Mouse (Mus musculus): ENCODE measurements around the gene B230217C12Rik. TPM values are rescaled to one million over a fixed set of nuclear protein-coding genes. Genes with fewer than 3 reads are reported as not detected.

The B230217C12Rik gene
- polyA plus RNA-seq, 1 experiment: 1.8 TPM

- Histone ChIP-seq H3K36me3 (ENCODE audit: control insufficient read depth, insufficient read depth, low read length) (no peaks in the 10 kb centered on the region), H3K27me3 (ENCODE audit: control insufficient read depth, insufficient read depth, low read length) (no peaks in the 10 kb centered on the region), H3K4me1 (ENCODE audit: control insufficient read depth, insufficient read depth, insufficient read length) (no peaks in the 10 kb centered on the region), H3K4me3 (ENCODE audit: extremely low read depth, insufficient read depth, insufficient read length) (no peak overlapping the region), H3K27ac (ENCODE audit: insufficient read depth, low read length) (no peak overlapping the region)
- TF ChIP-seq CTCF (IDR thresholded peaks at IDR 0.05; ENCODE audit: extremely low read depth, insufficient read depth, insufficient read length, insufficient replicate concordance): no peak
- TF ChIP-seq POLR2A (IDR thresholded peaks at IDR 0.05; ENCODE audit: low read depth, low read length): no peak
- no peak for DNase-seq (ENCODE audit: low read depth in 1 of 2, low spot score in 2 of 2)
- WGBS: 96% methylated on average over 1 of the region's 1 CpGs
Observed at GRCm38 (mm10) chr11:97874396-97874795, 33.8 kb downstream of the B230217C12Rik start.

GRCm38 (mm10) chr11:97877341-97877740, 36.8 kb downstream of the B230217C12Rik start:
- Histone ChIP-seq H3K4me1 (ENCODE audit: control insufficient read depth, insufficient read depth, insufficient read length) (no peaks in the 10 kb centered on the region), H3K27ac (ENCODE audit: insufficient read depth, low read length) (no peak overlapping the region), H3K4me3 (ENCODE audit: extremely low read depth, insufficient read depth, insufficient read length) (no peak overlapping the region), H3K27me3 (ENCODE audit: control insufficient read depth, insufficient read depth, low read length) (no peaks in the 10 kb centered on the region), H3K36me3 (ENCODE audit: control insufficient read depth, insufficient read depth, low read length) (no peaks in the 10 kb centered on the region)
- TF ChIP-seq POLR2A (IDR thresholded peaks at IDR 0.05; ENCODE audit: low read depth, low read length) (no peak), CTCF (IDR thresholded peaks at IDR 0.05; ENCODE audit: extremely low read depth, insufficient read depth, insufficient read length, insufficient replicate concordance) (no peak)
- 89% methylated on average over 2 of the region's 2 CpGs for WGBS
- no peak for DNase-seq (ENCODE audit: low read depth in 1 of 2, low spot score in 2 of 2)

- H3K27ac ChIP-seq (ENCODE audit: insufficient read depth, low read length): no peak overlapping the region
- no peak overlapping the region for H3K4me3 ChIP-seq (ENCODE audit: extremely low read depth, insufficient read depth, insufficient read length)
- TF ChIP-seq CTCF (IDR thresholded peaks at IDR 0.05; ENCODE audit: extremely low read depth, insufficient read depth, insufficient read length, insufficient replicate concordance): no peak
- no peak for TF ChIP-seq POLR2A (IDR thresholded peaks at IDR 0.05; ENCODE audit: low read depth, low read length)
- no peaks in the 10 kb centered on the region for H3K36me3 ChIP-seq (ENCODE audit: control insufficient read depth, insufficient read depth, low read length)
- DNase-seq (ENCODE audit: low read depth in 1 of 2, low spot score in 2 of 2): no peak
- no peaks in the 10 kb centered on the region for H3K27me3 ChIP-seq (ENCODE audit: control insufficient read depth, insufficient read depth, low read length)
- 90% methylated on average over 4 of the region's 4 CpGs for WGBS
- H3K4me1 ChIP-seq (ENCODE audit: control insufficient read depth, insufficient read depth, insufficient read length): no peaks in the 10 kb centered on the region
Observed at GRCm38 (mm10) chr11:97880362-97880761, 39.8 kb downstream of the B230217C12Rik start.

- H3K27me3 ChIP-seq (ENCODE audit: control insufficient read depth, insufficient read depth, low read length): no peaks in the 10 kb centered on the region
- TF ChIP-seq POLR2A (IDR thresholded peaks at IDR 0.05; ENCODE audit: low read depth, low read length) (peak; percentile 69), CTCF (IDR thresholded peaks at IDR 0.05; ENCODE audit: extremely low read depth, insufficient read depth, insufficient read length, insufficient replicate concordance) (no peak)
- 3% methylated on average over 26 of the region's 26 CpGs for WGBS
- H3K4me1 ChIP-seq (ENCODE audit: control insufficient read depth, insufficient read depth, insufficient read length): no peaks in the 10 kb centered on the region
- peak overlapping the region; percentile 96 for H3K27ac ChIP-seq (ENCODE audit: insufficient read depth, low read length)
- H3K36me3 ChIP-seq (ENCODE audit: control insufficient read depth, insufficient read depth, low read length): no peaks in the 10 kb centered on the region
- H3K4me3 ChIP-seq (ENCODE audit: extremely low read depth, insufficient read depth, insufficient read length): peak overlapping the region; percentile 73
- peak; percentile 77 to 87 for DNase-seq (ENCODE audit: low read depth in 1 of 2, low spot score in 2 of 2)
Observed at GRCm38 (mm10) chr11:97883542-97883917, 43.0 kb downstream of the B230217C12Rik start.

- under 1% methylated on average over 37 of the region's 37 CpGs for WGBS
- no peaks in the 10 kb centered on the region for H3K27me3 ChIP-seq (ENCODE audit: control insufficient read depth, insufficient read depth, low read length)
- DNase-seq (ENCODE audit: low read depth in 1 of 2, low spot score in 2 of 2): peak; percentile 96 to 97
- H3K36me3 ChIP-seq (ENCODE audit: control insufficient read depth, insufficient read depth, low read length): no peaks in the 10 kb centered on the region
- peak within 1 kb of the TSS; percentile 96 for H3K27ac ChIP-seq (ENCODE audit: insufficient read depth, low read length)
- H3K4me3 ChIP-seq (ENCODE audit: extremely low read depth, insufficient read depth, insufficient read length): peak within 1 kb of the TSS; percentile 79
- no peaks in the 10 kb centered on the region for H3K4me1 ChIP-seq (ENCODE audit: control insufficient read depth, insufficient read depth, insufficient read length)
- TF ChIP-seq POLR2A (IDR thresholded peaks at IDR 0.05; ENCODE audit: low read depth, low read length): peak; percentile 38
- peak; percentile 61; the same call in 1 of the 2 replicates for TF ChIP-seq CTCF (IDR thresholded peaks at IDR 0.05; ENCODE audit: extremely low read depth, insufficient read depth, insufficient read length, insufficient replicate concordance)
Observed at GRCm38 (mm10) chr11:97883918-97884600, 43.5 kb downstream of the B230217C12Rik start, which contains the start of gene Fbxo47. TSS of gene Fbxo47 (minus strand) at chr11:97884154.

- Histone ChIP-seq H3K4me3 (ENCODE audit: extremely low read depth, insufficient read depth, insufficient read length) (peak overlapping the region; percentile 79), H3K27me3 (ENCODE audit: control insufficient read depth, insufficient read depth, low read length) (no peaks in the 10 kb centered on the region), H3K36me3 (ENCODE audit: control insufficient read depth, insufficient read depth, low read length) (no peaks in the 10 kb centered on the region), H3K4me1 (ENCODE audit: control insufficient read depth, insufficient read depth, insufficient read length) (no peaks in the 10 kb centered on the region), H3K27ac (ENCODE audit: insufficient read depth, low read length) (0 out of 2 replicates have a peak overlapping the region, but pooled peaks have one; percentile 82)
- no peak for DNase-seq (ENCODE audit: low read depth in 1 of 2, low spot score in 2 of 2)
- 31% methylated on average over 7 of the region's 7 CpGs for WGBS
- TF ChIP-seq CTCF (IDR thresholded peaks at IDR 0.05; ENCODE audit: extremely low read depth, insufficient read depth, insufficient read length, insufficient replicate concordance) (no peak), POLR2A (IDR thresholded peaks at IDR 0.05; ENCODE audit: low read depth, low read length) (no peak)
Observed at GRCm38 (mm10) chr11:97884601-97885185, 44.1 kb downstream of the B230217C12Rik start.
